Comparison of ENCODE assay signal across 15 mouse cellular contexts in the genomic region with DNA sequence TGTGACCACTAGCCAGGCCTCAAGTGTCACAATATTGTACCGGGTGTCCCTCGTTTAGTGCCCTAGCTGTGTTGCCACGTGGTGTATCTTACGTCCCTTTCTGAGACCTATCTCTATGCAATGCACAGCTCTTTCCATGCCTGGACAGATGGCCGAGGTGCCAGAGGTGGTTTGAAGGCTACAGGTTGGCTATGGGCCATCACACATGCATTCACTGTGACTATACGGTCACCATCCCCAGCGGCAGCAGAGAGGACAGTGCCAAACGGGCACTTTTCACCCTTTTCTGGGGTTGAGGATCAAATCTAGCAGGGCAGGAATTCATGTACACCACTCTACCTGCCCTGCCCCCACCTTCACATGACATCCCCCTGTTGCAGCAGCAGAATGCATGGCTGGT.
DNase-seq lines count a peak whose midpoint lies in the region; ATAC-seq lines count a peak whose summit lies in the region.
"Had no signal": no experiment of that assay in that cellular context is flagged by ENCODE, and none has a peak within 500 bp of the region (broad histone marks: within the 10 kb centered on the region; RNA-seq: fewer than 3 reads in every experiment).

No protein-coding gene starts in this region.

- H3K27ac ChIP-seq in forebrain, embryonic 11.5 days (ENCODE audit: low read depth, low read length): peak overlapping the region; percentile 87
- peak overlapping the region; percentile 74 for H3K27ac ChIP-seq in hindbrain, embryonic 14.5 days
- peak overlapping the region; percentile 60 for H3K27ac ChIP-seq in midbrain, embryonic 15.5 days
- H3K27ac ChIP-seq: embryonic facial prominence, embryonic 15.5 days; layer of hippocampus, adult 2 months; lung, embryonic 15.5 days; stomach, postnatal 0 days had no signal

- H3K4me1 ChIP-seq in forebrain, embryonic 11.5 days (replicated peaks; ENCODE audit: control insufficient read depth, insufficient read depth, low read length): peaks cover 54% of the 10 kb centered on the region
- H3K4me1 ChIP-seq in hindbrain, embryonic 14.5 days (replicated peaks; ENCODE audit: control insufficient read depth, insufficient read depth, low read length): peaks cover 51% of the 10 kb centered on the region
- peaks cover 44% of the 10 kb centered on the region for H3K4me1 ChIP-seq in midbrain, embryonic 15.5 days

- H3K4me2 ChIP-seq in forebrain, embryonic 11.5 days (ENCODE audit: low read depth, low read length, severe bottlenecking): no peak overlapping the region
- no peak overlapping the region for H3K4me2 ChIP-seq in hindbrain, embryonic 14.5 days (replicated peaks)
- H3K4me2 ChIP-seq in midbrain, embryonic 15.5 days: no peak overlapping the region
- H3K4me2 ChIP-seq: embryonic facial prominence, embryonic 15.5 days; lung, embryonic 15.5 days had no signal

- H3K4me3 ChIP-seq in forebrain, embryonic 11.5 days (ENCODE audit: low read depth, low read length): no peak overlapping the region
- no peak overlapping the region for H3K4me3 ChIP-seq in hindbrain, embryonic 14.5 days (replicated peaks; ENCODE audit: low read length)
- no peak overlapping the region for H3K4me3 ChIP-seq in midbrain, embryonic 15.5 days
- H3K4me3 ChIP-seq: embryonic facial prominence, embryonic 15.5 days; layer of hippocampus, adult 2 months; lung, embryonic 15.5 days had no signal

- DNase-seq in cerebellum, adult 11-12 months: peak; percentile 33
- no peak for DNase-seq in forebrain, embryonic 11.5 days (ENCODE audit: low spot score)
- DNase-seq in hindbrain, embryonic 14.5 days (ENCODE audit: low spot score): no peak
- DNase-seq in gastrocnemius, postnatal 10 days: no peak
- no peak for DNase-seq in spleen, adult 18-20 months
- no peak for DNase-seq in retina, embryonic 14.5 days (ENCODE audit: low spot score)
- DNase-seq: heart, adult 18-20 months; heart, postnatal 10 days; liver had no signal

- H3K9ac ChIP-seq in forebrain, embryonic 11.5 days (ENCODE audit: low read length): no peak overlapping the region; the same call in 1 of the 2 replicates
- H3K9ac ChIP-seq in hindbrain, embryonic 14.5 days: no peak overlapping the region
- no peak overlapping the region for H3K9ac ChIP-seq in midbrain, embryonic 15.5 days
- H3K9ac ChIP-seq: embryonic facial prominence, embryonic 15.5 days; lung, embryonic 15.5 days had no signal

- WGBS in forebrain, embryonic 11.5 days: 25% methylated on average over 8 of the region's 8 CpGs
- WGBS in hindbrain, embryonic 14.5 days: 18% methylated on average over 8 of the region's 8 CpGs
- 25% methylated on average over 8 of the region's 8 CpGs for WGBS in midbrain, embryonic 15.5 days

- no peak for ATAC-seq in cerebellum, adult (ENCODE audit: insufficient number of reproducible peaks, low FRiP score, low TSS enrichment)
- ATAC-seq in forebrain, embryonic 11.5 days (replicated peaks; ENCODE audit: low FRiP score): no peak
- ATAC-seq in hindbrain, embryonic 14.5 days (ENCODE audit: low FRiP score): no peak
- 0 out of 2 replicates have a peak, but pooled peaks have one; percentile 4 for ATAC-seq in midbrain, embryonic 15.5 days (replicated peaks)

- H3K9me3 ChIP-seq in forebrain, embryonic 11.5 days (ENCODE audit: control insufficient read depth, low read length): no peaks in the 10 kb centered on the region; the same call in 1 of the 2 replicates
- no peaks in the 10 kb centered on the region for H3K9me3 ChIP-seq in hindbrain, embryonic 14.5 days (ENCODE audit: control insufficient read depth, low read length)
- no peaks in the 10 kb centered on the region for H3K9me3 ChIP-seq in midbrain, embryonic 15.5 days
- H3K9me3 ChIP-seq: embryonic facial prominence, embryonic 15.5 days; lung, embryonic 15.5 days had no signal

- H3K36me3 ChIP-seq in forebrain, embryonic 11.5 days (ENCODE audit: control insufficient read depth, insufficient read depth, low read length): no peaks in the 10 kb centered on the region
- no peaks in the 10 kb centered on the region for H3K36me3 ChIP-seq in hindbrain, embryonic 14.5 days (replicated peaks; ENCODE audit: control insufficient read depth, insufficient read depth)
- no peaks in the 10 kb centered on the region for H3K36me3 ChIP-seq in midbrain, embryonic 15.5 days (replicated peaks)
- H3K36me3 ChIP-seq: embryonic facial prominence, embryonic 15.5 days; lung, embryonic 15.5 days had no signal

- H3K27me3 ChIP-seq in forebrain, embryonic 11.5 days (ENCODE audit: control insufficient read depth, insufficient read depth, low read length): peaks cover 55% of the 10 kb centered on the region
- 0 out of 2 replicates have a peak, but pooled peaks cover 4% of the 10 kb centered on the region for H3K27me3 ChIP-seq in hindbrain, embryonic 14.5 days (ENCODE audit: control insufficient read depth, insufficient read depth, low read length)
- peaks cover 15% of the 10 kb centered on the region for H3K27me3 ChIP-seq in midbrain, embryonic 15.5 days (replicated peaks)
- H3K27me3 ChIP-seq: lung, embryonic 15.5 days had no signal
